Mouse (Mus musculus): Measurements from ENCODE around the gene Tmem17. TPM values are rescaled to one million over a fixed set of nuclear protein-coding genes. Genes with fewer than 3 reads are reported as not detected.

Gene Tmem17
- 15.8 and 16.6 TPM in 2 replicates for polyA plus RNA-seq (2014; fragmentation: Nextera tagmentation; extraction: Ambion mirVana)

- Histone ChIP-seq H3K27me3 (ENCODE audit: control insufficient read depth, insufficient read depth, low read length) (no peaks in the 10 kb centered on the region), H3K36me3 (ENCODE audit: control insufficient read depth, insufficient read depth, low read length) (no peaks in the 10 kb centered on the region), H3K4me2 (replicated peaks; ENCODE audit: low read depth, low read length) (peak within 1 kb of the TSS; percentile 69), H3K27ac (ENCODE audit: low read length) (peak within 1 kb of the TSS; percentile 95), H3K4me3 (ENCODE audit: low read depth, low read length) (peak within 1 kb of the TSS; percentile 72), H3K9ac (replicated peaks; ENCODE audit: low read depth, low read length) (peak within 1 kb of the TSS; percentile 95), H3K4me1 (ENCODE audit: control insufficient read depth, insufficient read depth, low read length) (no peaks in the 10 kb centered on the region), H3K9me3 (ENCODE audit: control insufficient read depth, low read depth, low read length) (no peaks in the 10 kb centered on the region)
- WGBS: under 1% methylated on average over 73 of the region's 73 CpGs
- peak; percentile 91 for ATAC-seq (ENCODE audit: insufficient number of reproducible peaks, insufficient read depth, low FRiP score, low read depth)
Observed at GRCm38 (mm10) chr11:22512038-22513001, at the start of gene Tmem17. Tmem17 (plus strand) TSS chr11:22512088.

- WGBS: 82% methylated on average over 3 of the region's 3 CpGs
- H3K4me1 ChIP-seq (ENCODE audit: control insufficient read depth, insufficient read depth, low read length): no peaks in the 10 kb centered on the region
- no peak overlapping the region for H3K4me2 ChIP-seq (replicated peaks; ENCODE audit: low read depth, low read length)
- H3K27me3 ChIP-seq (ENCODE audit: control insufficient read depth, insufficient read depth, low read length): no peaks in the 10 kb centered on the region
- no peak overlapping the region for H3K9ac ChIP-seq (replicated peaks; ENCODE audit: low read depth, low read length)
- H3K9me3 ChIP-seq (ENCODE audit: control insufficient read depth, low read depth, low read length): no peaks in the 10 kb centered on the region
- no peak overlapping the region for H3K4me3 ChIP-seq (ENCODE audit: low read depth, low read length)
- no peaks in the 10 kb centered on the region for H3K36me3 ChIP-seq (ENCODE audit: control insufficient read depth, insufficient read depth, low read length)
- H3K27ac ChIP-seq (ENCODE audit: low read length): no peak overlapping the region
- ATAC-seq (ENCODE audit: insufficient number of reproducible peaks, insufficient read depth, low FRiP score, low read depth): no peak
Observed at GRCm38 (mm10) chr11:22479836-22480619, 31.9 kb upstream of the Tmem17 start.

DNA sequence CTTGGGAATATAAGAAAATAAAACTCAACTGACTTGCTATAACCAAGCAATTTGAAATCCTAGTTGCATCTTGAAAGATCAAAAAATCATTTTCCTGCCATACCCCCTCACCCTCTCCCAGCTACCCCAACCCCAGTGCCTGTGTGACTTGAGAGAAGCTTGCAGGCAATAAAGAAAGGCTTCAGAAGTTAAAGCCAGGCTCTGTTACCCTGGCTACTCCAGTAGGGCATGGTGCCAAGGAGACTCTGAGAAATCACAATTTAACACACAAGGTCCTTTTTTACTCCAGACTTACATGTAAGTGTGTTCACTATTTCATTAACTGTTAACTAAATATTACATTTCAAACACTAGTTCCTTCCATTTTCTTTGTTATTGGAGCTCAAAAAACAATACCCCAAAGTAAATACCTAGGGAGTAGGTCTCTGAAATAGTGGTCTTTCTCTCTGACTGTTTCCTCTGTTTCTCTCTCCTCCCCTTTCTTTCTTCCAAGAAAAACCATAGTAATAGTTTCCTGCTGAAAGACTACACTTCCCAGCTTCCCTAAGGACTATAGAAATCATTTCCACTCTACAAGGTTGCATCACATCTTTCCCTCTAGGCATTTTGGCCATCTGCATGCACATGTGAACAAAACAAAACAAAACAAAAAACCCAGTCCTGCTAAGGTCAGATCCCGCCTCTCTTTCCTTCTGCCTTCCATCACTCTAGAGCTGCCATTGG, 30.1 kb upstream of the Tmem17 start:
- Histone ChIP-seq H3K9me3 (ENCODE audit: control insufficient read depth, low read depth, low read length) (no peaks in the 10 kb centered on the region), H3K4me3 (ENCODE audit: low read depth, low read length) (no peak overlapping the region), H3K4me1 (ENCODE audit: control insufficient read depth, insufficient read depth, low read length) (no peaks in the 10 kb centered on the region), H3K9ac (replicated peaks; ENCODE audit: low read depth, low read length) (no peak overlapping the region), H3K27ac (ENCODE audit: low read length) (no peak overlapping the region), H3K4me2 (replicated peaks; ENCODE audit: low read depth, low read length) (no peak overlapping the region), H3K27me3 (ENCODE audit: control insufficient read depth, insufficient read depth, low read length) (no peaks in the 10 kb centered on the region), H3K36me3 (ENCODE audit: control insufficient read depth, insufficient read depth, low read length) (no peaks in the 10 kb centered on the region)
- no peak for ATAC-seq (ENCODE audit: insufficient number of reproducible peaks, insufficient read depth, low FRiP score, low read depth)
- WGBS: 90% methylated on average over 1 of the region's 1 CpGs

DNA sequence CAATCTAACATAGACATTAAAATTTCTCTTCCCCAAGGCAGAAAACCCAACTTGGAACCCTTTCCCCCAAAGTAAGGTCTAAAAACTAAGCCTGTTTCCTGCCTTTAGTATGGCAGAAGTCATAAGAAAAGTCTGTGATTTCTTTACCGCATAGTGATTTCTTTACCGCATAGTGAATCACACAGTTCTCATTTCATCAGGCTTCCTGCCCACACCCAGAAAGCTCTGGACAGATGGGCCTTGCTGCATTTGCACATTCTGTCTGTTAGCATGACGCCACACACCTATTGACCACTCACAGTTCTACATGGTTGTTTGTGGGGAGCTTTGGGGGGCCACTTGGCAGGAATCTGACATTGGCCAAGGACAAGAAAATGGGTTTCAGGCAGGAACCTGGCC, 29.5 kb upstream of the Tmem17 start:
- WGBS: 93% methylated on average over 3 of the region's 3 CpGs

GRCm38 (mm10) chr11:22493694-22494319, 18.1 kb upstream of the Tmem17 start:
- Histone ChIP-seq H3K9me3 (ENCODE audit: control insufficient read depth, low read depth, low read length) (no peaks in the 10 kb centered on the region), H3K4me3 (ENCODE audit: low read depth, low read length) (no peak overlapping the region), H3K4me1 (ENCODE audit: control insufficient read depth, insufficient read depth, low read length) (no peaks in the 10 kb centered on the region), H3K9ac (replicated peaks; ENCODE audit: low read depth, low read length) (no peak overlapping the region), H3K27ac (ENCODE audit: low read length) (no peak overlapping the region), H3K27me3 (ENCODE audit: control insufficient read depth, insufficient read depth, low read length) (no peaks in the 10 kb centered on the region), H3K4me2 (replicated peaks; ENCODE audit: low read depth, low read length) (no peak overlapping the region), H3K36me3 (ENCODE audit: control insufficient read depth, insufficient read depth, low read length) (no peaks in the 10 kb centered on the region)
- no peak for ATAC-seq (ENCODE audit: insufficient number of reproducible peaks, insufficient read depth, low FRiP score, low read depth)
- 59% methylated on average over 2 of the region's 2 CpGs for WGBS

More for the DNA sequence above, 29.5 kb upstream of the Tmem17 start:
- no peaks in the 10 kb centered on the region for H3K9me3 ChIP-seq (ENCODE audit: control insufficient read depth, low read depth, low read length)
- H3K9ac ChIP-seq (replicated peaks; ENCODE audit: low read depth, low read length): no peak overlapping the region
- no peaks in the 10 kb centered on the region for H3K36me3 ChIP-seq (ENCODE audit: control insufficient read depth, insufficient read depth, low read length)
- no peaks in the 10 kb centered on the region for H3K27me3 ChIP-seq (ENCODE audit: control insufficient read depth, insufficient read depth, low read length)
- no peak overlapping the region for H3K4me3 ChIP-seq (ENCODE audit: low read depth, low read length)
- no peak overlapping the region for H3K4me2 ChIP-seq (replicated peaks; ENCODE audit: low read depth, low read length)
- no peak overlapping the region for H3K27ac ChIP-seq (ENCODE audit: low read length)
- ATAC-seq (ENCODE audit: insufficient number of reproducible peaks, insufficient read depth, low FRiP score, low read depth): no peak
- no peaks in the 10 kb centered on the region for H3K4me1 ChIP-seq (ENCODE audit: control insufficient read depth, insufficient read depth, low read length)

DNA sequence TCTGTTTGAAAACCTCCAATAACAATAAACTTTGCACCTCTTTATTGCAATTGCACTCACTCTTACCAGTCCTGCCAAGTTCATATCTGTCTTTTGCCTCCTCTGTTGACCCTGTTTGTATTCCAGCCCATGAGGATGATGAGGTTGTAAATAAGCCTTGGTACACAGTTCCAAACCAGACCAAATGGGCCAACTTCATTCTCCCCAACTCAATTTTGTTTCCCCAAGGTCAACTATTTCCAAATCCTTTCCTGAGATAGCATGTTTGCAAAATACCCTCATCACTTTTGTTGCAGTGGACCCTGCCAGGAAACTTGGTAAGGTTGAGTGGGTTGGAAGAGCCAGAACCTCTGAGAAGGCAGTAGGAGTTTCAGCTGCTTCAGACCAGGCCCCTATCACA, 16.9 kb upstream of the Tmem17 start:
- H3K27ac ChIP-seq (ENCODE audit: low read length): no peak overlapping the region
- H3K4me3 ChIP-seq (ENCODE audit: low read depth, low read length): no peak overlapping the region
- H3K4me1 ChIP-seq (ENCODE audit: control insufficient read depth, insufficient read depth, low read length): no peaks in the 10 kb centered on the region
- no peak for ATAC-seq (ENCODE audit: insufficient number of reproducible peaks, insufficient read depth, low FRiP score, low read depth)
- no peaks in the 10 kb centered on the region for H3K36me3 ChIP-seq (ENCODE audit: control insufficient read depth, insufficient read depth, low read length)
- H3K9me3 ChIP-seq (ENCODE audit: control insufficient read depth, low read depth, low read length): no peaks in the 10 kb centered on the region
- no peak overlapping the region for H3K4me2 ChIP-seq (replicated peaks; ENCODE audit: low read depth, low read length)
- no peaks in the 10 kb centered on the region for H3K27me3 ChIP-seq (ENCODE audit: control insufficient read depth, insufficient read depth, low read length)
- H3K9ac ChIP-seq (replicated peaks; ENCODE audit: low read depth, low read length): no peak overlapping the region

DNA sequence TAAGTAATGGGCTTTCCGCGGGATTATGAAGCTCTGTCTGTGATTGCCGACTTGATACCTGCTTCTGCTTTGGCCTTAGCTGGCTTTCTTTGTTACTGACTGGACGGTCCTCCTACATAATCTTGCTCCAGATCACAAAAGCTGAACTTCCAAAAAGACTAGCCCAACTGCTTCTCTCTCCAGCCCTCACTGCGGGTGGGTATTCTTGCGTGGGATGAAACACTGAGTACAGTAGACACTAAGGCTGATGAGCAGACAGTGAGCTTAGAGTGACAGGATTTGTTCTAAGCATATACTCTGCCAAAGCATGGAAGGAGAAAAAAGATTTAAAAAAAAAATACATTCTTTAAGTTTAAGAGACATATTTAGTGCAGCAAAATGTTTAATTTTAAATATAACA, 12.5 kb upstream of the Tmem17 start:
- no peak overlapping the region for H3K9ac ChIP-seq (replicated peaks; ENCODE audit: low read depth, low read length)
- no peak overlapping the region for H3K27ac ChIP-seq (ENCODE audit: low read length)
- H3K36me3 ChIP-seq (ENCODE audit: control insufficient read depth, insufficient read depth, low read length): no peaks in the 10 kb centered on the region
- H3K4me1 ChIP-seq (ENCODE audit: control insufficient read depth, insufficient read depth, low read length): no peaks in the 10 kb centered on the region
- H3K27me3 ChIP-seq (ENCODE audit: control insufficient read depth, insufficient read depth, low read length): no peaks in the 10 kb centered on the region
- WGBS: 82% methylated on average over 6 of the region's 6 CpGs
- no peak overlapping the region for H3K4me3 ChIP-seq (ENCODE audit: low read depth, low read length)
- no peak for ATAC-seq (ENCODE audit: insufficient number of reproducible peaks, insufficient read depth, low FRiP score, low read depth)
- H3K9me3 ChIP-seq (ENCODE audit: control insufficient read depth, low read depth, low read length): no peaks in the 10 kb centered on the region
- no peak overlapping the region for H3K4me2 ChIP-seq (replicated peaks; ENCODE audit: low read depth, low read length)

DNA sequence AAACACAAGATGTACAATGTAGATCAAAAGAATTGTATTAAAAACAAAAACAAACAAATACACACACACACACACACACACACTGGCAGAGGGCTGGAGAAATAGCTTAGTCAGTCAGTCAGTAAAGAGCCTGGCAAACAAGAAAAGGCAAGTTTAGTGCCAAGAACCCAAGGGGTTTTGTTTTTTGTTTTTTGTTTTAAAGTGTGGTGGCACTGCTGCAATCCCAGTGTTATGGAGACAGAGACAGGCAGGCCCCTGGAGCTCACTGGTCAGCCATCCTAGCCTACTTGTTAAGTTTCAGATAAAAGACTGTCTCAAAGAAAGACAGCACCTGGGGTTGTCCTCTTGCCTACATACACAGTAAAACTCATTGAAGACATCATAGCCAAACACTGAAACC, 12.0 kb upstream of the Tmem17 start:
- H3K4me3 ChIP-seq (ENCODE audit: low read depth, low read length): no peak overlapping the region
- no peak overlapping the region for H3K9ac ChIP-seq (replicated peaks; ENCODE audit: low read depth, low read length)
- no peaks in the 10 kb centered on the region for H3K9me3 ChIP-seq (ENCODE audit: control insufficient read depth, low read depth, low read length)
- no peaks in the 10 kb centered on the region for H3K27me3 ChIP-seq (ENCODE audit: control insufficient read depth, insufficient read depth, low read length)
- H3K36me3 ChIP-seq (ENCODE audit: control insufficient read depth, insufficient read depth, low read length): no peaks in the 10 kb centered on the region
- H3K4me2 ChIP-seq (replicated peaks; ENCODE audit: low read depth, low read length): no peak overlapping the region
- ATAC-seq (ENCODE audit: insufficient number of reproducible peaks, insufficient read depth, low FRiP score, low read depth): no peak
- H3K4me1 ChIP-seq (ENCODE audit: control insufficient read depth, insufficient read depth, low read length): no peaks in the 10 kb centered on the region
- H3K27ac ChIP-seq (ENCODE audit: low read length): no peak overlapping the region

Data from stomach, embryonic 14.5 days (tissue).